Mouse (Mus musculus): Measurements from ENCODE around the gene Itpkb. TPM values are rescaled to one million over a fixed set of nuclear protein-coding genes. Genes with fewer than 3 reads are reported as not detected.
A peak's percentile ranks its signal among the peaks of the same experiment; 100 is the strongest.
"Not testable (repeated sequence)": the region's sequence is repeated elsewhere in the genome, so short reads cannot be mapped to it uniquely, and the experiment has no call there.

The Itpkb gene
- polyA plus RNA-seq, 1 experiment from 2014 or later, result 4.3 TPM

DNA sequence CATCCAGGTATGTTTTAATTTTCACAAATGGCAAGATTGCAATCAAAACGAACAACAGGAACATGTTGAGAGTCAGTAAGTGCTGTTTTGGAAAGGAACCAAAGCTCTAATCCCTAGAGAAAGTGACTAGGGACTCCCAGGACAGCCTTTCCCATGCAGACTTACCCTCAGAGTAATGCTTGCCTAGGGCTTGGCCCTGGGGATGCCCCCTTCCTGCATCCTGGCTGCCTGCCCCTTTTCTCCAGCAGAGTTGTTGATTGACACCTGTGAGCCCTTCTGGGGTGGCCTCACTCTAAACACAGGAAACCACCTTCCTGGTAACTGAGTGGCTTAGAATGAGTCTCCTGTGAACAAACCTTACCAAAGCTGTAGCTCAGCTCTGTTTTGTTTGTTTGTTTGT is 58.2 kb downstream of the Itpkb start:
- Histone ChIP-seq H3K9me3 (ENCODE audit: control insufficient read depth, low read length) (no peaks in the 10 kb centered on the region), H3K27ac (ENCODE audit: low read depth, low read length) (peak overlapping the region; percentile 26; the same call in 1 of the 2 replicates), H3K4me3 (ENCODE audit: low read depth, low read length) (no peak overlapping the region), H3K4me1 (replicated peaks; ENCODE audit: control insufficient read depth, insufficient read depth, low read length) (peaks cover 36% of the 10 kb centered on the region), H3K4me2 (peak overlapping the region; percentile 83; the same call in 1 of the 2 replicates), H3K27me3 (replicated peaks; ENCODE audit: control insufficient read depth, insufficient read depth, low read length) (no peaks in the 10 kb centered on the region), H3K9ac (ENCODE audit: low read depth, low read length) (no peak overlapping the region), H3K36me3 (ENCODE audit: control insufficient read depth, insufficient read depth, low read length) (no peaks in the 10 kb centered on the region)
- WGBS, result 43% methylated on average over 1 of the region's 1 CpGs
- DNase-seq (ENCODE audit: low spot score), result no peak
- no peak for ATAC-seq (replicated peaks; ENCODE audit: low FRiP score)

DNA sequence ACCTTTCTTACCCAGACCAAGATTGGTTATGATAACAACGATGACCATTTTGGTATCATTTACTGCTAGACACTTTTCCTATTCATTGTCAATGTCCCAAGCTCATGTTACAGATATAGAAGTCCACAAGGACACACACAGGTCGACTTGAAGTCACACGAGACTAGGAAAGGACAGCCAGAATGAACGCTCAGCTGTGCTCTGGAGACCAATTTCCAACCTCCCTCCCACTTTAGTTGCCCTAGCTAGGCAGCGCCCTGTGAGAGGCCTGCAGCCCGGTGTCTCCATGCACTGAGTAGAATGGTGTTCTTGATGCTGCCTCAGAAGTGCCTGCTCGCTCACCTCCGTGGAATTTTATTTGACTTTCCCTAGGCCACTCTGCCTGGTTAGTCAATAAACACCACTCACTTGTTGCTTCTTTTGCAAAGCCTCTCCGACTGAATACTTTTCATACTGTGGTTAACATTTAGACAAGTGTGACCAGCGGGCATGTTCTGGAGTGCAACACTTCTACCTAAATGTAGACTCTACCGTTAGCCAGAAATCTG is 59.0 kb downstream of the Itpkb start:
- not testable (repeated sequence) for ATAC-seq (replicated peaks; ENCODE audit: low FRiP score); H3K9me3 ChIP-seq (ENCODE audit: control insufficient read depth, low read length); H3K4me2 ChIP-seq; DNase-seq (ENCODE audit: low spot score); H3K27ac ChIP-seq (ENCODE audit: low read depth, low read length); H3K4me3 ChIP-seq (ENCODE audit: low read depth, low read length); H3K27me3 ChIP-seq (replicated peaks; ENCODE audit: control insufficient read depth, insufficient read depth, low read length); H3K36me3 ChIP-seq (ENCODE audit: control insufficient read depth, insufficient read depth, low read length); H3K9ac ChIP-seq (ENCODE audit: low read depth, low read length)
- H3K4me1 ChIP-seq (replicated peaks; ENCODE audit: control insufficient read depth, insufficient read depth, low read length), result peaks cover 36% of the 10 kb centered on the region
- 78% methylated on average over 11 of the region's 11 CpGs for WGBS

DNA sequence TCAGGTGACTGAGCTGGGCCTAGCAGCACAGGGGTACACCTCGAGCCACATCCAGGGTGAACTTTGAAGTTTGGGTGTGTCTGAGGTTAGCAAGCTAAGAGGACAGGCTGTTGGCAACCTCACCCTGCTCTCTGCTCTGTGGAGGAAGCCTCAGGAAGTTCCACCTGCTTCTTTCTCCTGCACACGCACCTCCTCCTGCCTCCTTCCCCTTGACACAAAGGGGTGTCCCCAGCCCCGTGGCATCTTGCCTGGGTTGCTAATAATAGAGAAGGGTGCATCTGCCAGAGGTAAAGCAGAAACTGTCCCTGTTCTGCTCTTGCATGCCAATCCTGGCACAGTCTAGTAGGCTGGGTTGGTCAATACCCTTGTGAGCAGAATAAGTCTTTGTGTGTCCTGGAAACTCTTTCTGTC is 60.0 kb downstream of the Itpkb start:
- Histone ChIP-seq H3K27me3 (replicated peaks; ENCODE audit: control insufficient read depth, insufficient read depth, low read length) (no peaks in the 10 kb centered on the region), H3K27ac (ENCODE audit: low read depth, low read length) (no peak overlapping the region), H3K4me3 (ENCODE audit: low read depth, low read length) (no peak overlapping the region), H3K4me2 (no peak overlapping the region), H3K4me1 (replicated peaks; ENCODE audit: control insufficient read depth, insufficient read depth, low read length) (peaks cover 29% of the 10 kb centered on the region), H3K9ac (ENCODE audit: low read depth, low read length) (no peak overlapping the region), H3K9me3 (ENCODE audit: control insufficient read depth, low read length) (no peaks in the 10 kb centered on the region), H3K36me3 (ENCODE audit: control insufficient read depth, insufficient read depth, low read length) (no peaks in the 10 kb centered on the region)
- ATAC-seq (replicated peaks; ENCODE audit: low FRiP score), result no peak
- no peak for DNase-seq (ENCODE audit: low spot score)
- WGBS, result 55% methylated on average over 3 of the region's 3 CpGs

DNA sequence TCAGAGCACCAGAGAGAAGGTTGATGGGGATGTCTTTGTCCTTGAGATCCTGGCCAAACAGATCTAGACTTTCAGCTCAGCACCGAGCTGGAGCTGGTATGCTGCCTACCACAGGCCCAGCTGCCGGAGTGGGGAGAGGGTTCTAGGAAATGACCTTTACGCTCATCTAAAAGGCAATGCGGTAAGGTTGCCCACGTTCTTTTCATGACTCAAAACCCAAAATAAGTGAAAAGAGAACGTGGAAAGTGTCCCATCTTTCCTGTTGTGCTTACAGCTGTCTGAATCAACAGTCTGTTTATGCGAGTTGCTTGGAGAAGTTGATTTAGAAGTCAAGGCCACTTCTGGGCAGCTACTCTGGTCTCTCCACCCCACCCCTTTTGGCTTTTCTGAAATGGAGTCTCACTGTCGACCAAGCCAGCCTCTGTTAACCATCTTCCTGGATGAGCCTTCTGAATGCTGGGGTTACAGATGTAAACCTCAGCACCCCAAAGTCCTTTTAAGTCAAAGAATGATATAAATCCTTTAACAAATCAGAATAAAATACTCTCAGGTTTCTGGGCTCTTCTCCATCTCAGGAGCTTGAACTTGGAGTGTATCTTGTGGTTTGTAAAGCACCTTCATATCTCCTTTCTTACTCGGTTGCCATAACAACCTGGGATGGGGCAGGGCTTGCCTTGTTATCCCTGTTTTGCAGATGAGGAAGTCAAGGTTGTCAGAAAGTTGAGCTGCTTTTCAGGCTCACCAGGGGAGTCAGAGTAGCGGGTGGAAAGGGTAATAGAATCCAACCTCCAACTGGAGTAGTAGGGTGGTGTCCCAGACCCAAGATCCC is 60.7 kb downstream of the Itpkb start:
- H3K27me3 ChIP-seq (replicated peaks; ENCODE audit: control insufficient read depth, insufficient read depth, low read length), result no peaks in the 10 kb centered on the region
- no peaks in the 10 kb centered on the region for H3K36me3 ChIP-seq (ENCODE audit: control insufficient read depth, insufficient read depth, low read length)
- H3K27ac ChIP-seq (ENCODE audit: low read depth, low read length), result no peak overlapping the region
- H3K4me1 ChIP-seq (replicated peaks; ENCODE audit: control insufficient read depth, insufficient read depth, low read length), result peaks cover 30% of the 10 kb centered on the region
- ATAC-seq (replicated peaks; ENCODE audit: low FRiP score), result no peak
- H3K4me3 ChIP-seq (ENCODE audit: low read depth, low read length), result no peak overlapping the region
- no peak overlapping the region for H3K4me2 ChIP-seq
- DNase-seq (ENCODE audit: low spot score), result no peak
- WGBS, result 68% methylated on average over 10 of the region's 10 CpGs
- no peak overlapping the region for H3K9ac ChIP-seq (ENCODE audit: low read depth, low read length)
- H3K9me3 ChIP-seq (ENCODE audit: control insufficient read depth, low read length), result no peaks in the 10 kb centered on the region

DNA sequence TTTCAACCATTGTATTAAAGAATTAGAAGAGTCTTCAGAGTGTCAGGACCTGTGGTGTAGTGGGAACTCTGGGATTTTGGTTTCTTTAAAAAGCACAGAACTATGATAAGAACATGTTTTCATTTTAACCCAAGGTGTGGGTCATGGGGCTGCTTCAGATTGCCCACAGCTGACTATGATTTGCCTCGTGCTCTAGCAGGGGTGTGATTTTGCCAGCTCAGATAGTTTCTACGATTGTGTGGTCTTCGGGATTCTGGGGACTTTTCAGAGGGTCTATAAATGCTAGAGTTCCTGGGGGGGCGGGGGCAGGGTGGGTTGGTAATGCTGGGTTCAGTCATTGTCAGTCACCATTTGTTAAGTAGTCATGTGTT is 61.3 kb downstream of the Itpkb start:
- Histone ChIP-seq H3K9ac (ENCODE audit: low read depth, low read length) (no peak overlapping the region), H3K4me2 (no peak overlapping the region), H3K4me1 (replicated peaks; ENCODE audit: control insufficient read depth, insufficient read depth, low read length) (peaks cover 29% of the 10 kb centered on the region), H3K9me3 (ENCODE audit: control insufficient read depth, low read length) (no peaks in the 10 kb centered on the region), H3K36me3 (ENCODE audit: control insufficient read depth, insufficient read depth, low read length) (no peaks in the 10 kb centered on the region), H3K27me3 (replicated peaks; ENCODE audit: control insufficient read depth, insufficient read depth, low read length) (no peaks in the 10 kb centered on the region), H3K4me3 (ENCODE audit: low read depth, low read length) (no peak overlapping the region), H3K27ac (ENCODE audit: low read depth, low read length) (no peak overlapping the region)
- no peak for ATAC-seq (replicated peaks; ENCODE audit: low FRiP score)
- DNase-seq (ENCODE audit: low spot score), result no peak
- 76% methylated on average over 4 of the region's 4 CpGs for WGBS

DNA sequence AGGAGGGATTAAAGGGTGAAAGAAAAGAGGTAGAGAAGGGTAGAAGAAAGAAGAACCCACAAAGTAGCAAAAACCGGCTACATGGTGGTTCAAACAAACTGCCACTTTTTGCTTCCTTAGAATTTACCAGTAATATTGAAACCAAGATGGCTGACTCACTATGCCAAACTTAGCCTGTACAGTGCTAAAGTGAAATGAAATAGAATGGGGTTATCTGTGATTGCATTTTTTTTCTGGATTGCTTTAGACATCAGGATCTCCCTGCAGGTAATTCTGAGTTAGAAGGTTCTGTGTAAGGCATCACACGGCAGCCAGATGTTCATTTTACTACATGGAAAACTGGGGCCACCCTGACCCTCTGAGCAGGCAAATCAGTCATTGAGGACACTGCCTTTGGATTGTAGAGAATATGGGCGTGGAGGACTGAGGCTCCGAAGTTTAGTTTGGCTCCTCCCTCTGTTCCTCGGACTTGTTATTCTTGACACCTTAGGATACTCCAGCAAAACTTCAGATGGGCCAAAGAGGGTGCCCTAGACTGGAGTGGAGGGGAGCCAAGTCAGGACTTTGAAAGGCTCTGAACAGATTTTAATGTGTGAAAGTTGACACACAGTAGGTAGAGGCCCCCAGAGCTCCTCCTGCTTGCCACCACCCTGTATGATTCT is 62.0 kb downstream of the Itpkb start:
- WGBS, result 78% methylated on average over 5 of the region's 5 CpGs
- Histone ChIP-seq H3K27ac (ENCODE audit: low read depth, low read length) (no peak overlapping the region), H3K4me1 (replicated peaks; ENCODE audit: control insufficient read depth, insufficient read depth, low read length) (peaks cover 27% of the 10 kb centered on the region), H3K9ac (ENCODE audit: low read depth, low read length) (no peak overlapping the region), H3K9me3 (ENCODE audit: control insufficient read depth, low read length) (no peaks in the 10 kb centered on the region), H3K27me3 (replicated peaks; ENCODE audit: control insufficient read depth, insufficient read depth, low read length) (no peaks in the 10 kb centered on the region), H3K4me3 (ENCODE audit: low read depth, low read length) (no peak overlapping the region), H3K4me2 (no peak overlapping the region), H3K36me3 (ENCODE audit: control insufficient read depth, insufficient read depth, low read length) (no peaks in the 10 kb centered on the region)
- DNase-seq (ENCODE audit: low spot score) (no peak), ATAC-seq (replicated peaks; ENCODE audit: low FRiP score) (no peak)

DNA sequence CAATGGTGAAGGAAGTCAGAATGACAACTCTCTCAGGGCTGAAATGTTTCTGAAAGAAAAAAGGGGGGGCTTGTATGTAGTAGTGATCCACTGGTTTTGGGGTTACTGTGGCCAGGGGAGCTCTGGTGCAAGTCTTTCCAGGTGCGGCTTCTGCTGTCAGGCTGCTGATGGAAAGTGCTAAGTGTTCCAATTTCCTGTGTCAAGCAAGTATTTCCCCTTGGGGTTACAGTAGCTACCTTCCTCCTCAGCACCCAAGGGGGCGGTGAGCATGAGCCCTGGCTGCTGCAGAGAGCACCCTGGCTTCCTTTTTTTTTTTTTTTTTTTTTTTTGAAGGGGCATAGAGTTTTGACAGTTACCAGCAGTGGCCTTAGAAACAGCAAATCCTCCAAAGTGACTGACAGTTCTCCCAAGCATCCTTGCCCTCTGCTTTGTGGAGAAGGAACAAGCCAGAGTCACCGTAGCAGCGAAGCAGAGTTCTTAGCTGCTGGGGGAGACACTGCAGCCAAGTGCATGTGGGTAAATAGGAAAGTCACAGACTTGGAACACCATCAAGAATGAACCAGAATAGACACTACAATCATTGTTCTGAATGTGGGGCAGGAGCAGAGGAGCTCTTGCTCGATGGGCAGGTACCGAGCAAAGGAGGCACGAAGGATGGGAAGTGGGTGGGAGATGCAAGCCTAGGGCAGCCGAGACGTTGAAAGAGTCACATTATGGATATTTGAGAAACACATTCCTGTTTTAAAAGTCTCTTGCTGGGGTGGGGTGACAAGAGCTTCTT is 62.9 kb downstream of the Itpkb start:
- Histone ChIP-seq H3K9me3 (ENCODE audit: control insufficient read depth, low read length) (no peaks in the 10 kb centered on the region), H3K9ac (ENCODE audit: low read depth, low read length) (no peak overlapping the region), H3K4me2 (no peak overlapping the region), H3K27me3 (replicated peaks; ENCODE audit: control insufficient read depth, insufficient read depth, low read length) (no peaks in the 10 kb centered on the region), H3K27ac (ENCODE audit: low read depth, low read length) (no peak overlapping the region), H3K4me3 (ENCODE audit: low read depth, low read length) (no peak overlapping the region), H3K36me3 (ENCODE audit: control insufficient read depth, insufficient read depth, low read length) (no peaks in the 10 kb centered on the region), H3K4me1 (replicated peaks; ENCODE audit: control insufficient read depth, insufficient read depth, low read length) (peaks cover 20% of the 10 kb centered on the region)
- WGBS, result 82% methylated on average over 9 of the region's 9 CpGs
- no peak for ATAC-seq (replicated peaks; ENCODE audit: low FRiP score)
- no peak for DNase-seq (ENCODE audit: low spot score)

DNA sequence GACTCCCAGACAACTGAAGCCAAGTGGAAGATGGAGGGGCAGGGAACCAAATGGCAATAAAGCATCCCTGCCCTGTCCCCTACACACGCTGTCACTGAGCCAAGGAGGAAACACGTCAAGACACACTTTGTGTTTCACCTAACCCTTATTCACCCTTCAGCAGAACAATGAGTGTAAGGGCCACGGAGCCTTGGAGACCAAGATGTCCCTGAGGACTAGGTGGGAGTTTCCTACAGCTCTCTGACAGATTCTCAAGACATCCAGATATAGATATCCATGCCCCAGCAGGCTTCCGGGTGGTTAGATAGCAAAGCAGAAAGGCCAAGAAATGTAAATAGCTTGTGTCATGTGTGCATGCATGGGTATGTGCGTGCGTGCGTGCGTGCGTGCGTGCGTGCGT is 63.6 kb downstream of the Itpkb start:
- Histone ChIP-seq H3K36me3 (ENCODE audit: control insufficient read depth, insufficient read depth, low read length) (no peaks in the 10 kb centered on the region), H3K9ac (ENCODE audit: low read depth, low read length) (no peak overlapping the region), H3K9me3 (ENCODE audit: control insufficient read depth, low read length) (no peaks in the 10 kb centered on the region), H3K4me2 (no peak overlapping the region), H3K27ac (ENCODE audit: low read depth, low read length) (no peak overlapping the region), H3K4me1 (replicated peaks; ENCODE audit: control insufficient read depth, insufficient read depth, low read length) (peaks cover 14% of the 10 kb centered on the region), H3K4me3 (ENCODE audit: low read depth, low read length) (no peak overlapping the region), H3K27me3 (replicated peaks; ENCODE audit: control insufficient read depth, insufficient read depth, low read length) (no peaks in the 10 kb centered on the region)
- no peak for DNase-seq (ENCODE audit: low spot score)
- 91% methylated on average over 12 of the region's 12 CpGs for WGBS
- ATAC-seq (replicated peaks; ENCODE audit: low FRiP score), result no peak

Data from liver, embryonic 11.5 days (tissue).